Mouse (Mus musculus): Measurements from ENCODE around the gene Cebpa. TPM values are rescaled to one million over a fixed set of nuclear protein-coding genes. Genes with fewer than 3 reads are reported as not detected.

Gene Cebpa
- total and polyA plus RNA-seq, 3 experiments, result 0.02 TPM; not detected in 2

- DNase-seq (ENCODE audit: low spot score), result no peak
- H3K36me3 ChIP-seq (replicated peaks), result no peaks in the 10 kb centered on the region
- no peaks in the 10 kb centered on the region for H3K9me3 ChIP-seq (replicated peaks)
- ATAC-seq (ENCODE audit: extremely low read depth, insufficient number of reproducible peaks, low FRiP score, poor library complexity, severe bottlenecking), result no peak
- H3K4me1 ChIP-seq (ENCODE audit: insufficient read depth, low read depth, low read length), result no peaks in the 10 kb centered on the region
- TF ChIP-seq GATA2 (IDR thresholded peaks at IDR 0.05; ENCODE audit: borderline replicate concordance, low read depth, low read length) (no peak), POLR2AphosphoS5 (IDR thresholded peaks at IDR 0.05; ENCODE audit: insufficient replicate concordance, low read depth, low read length) (no peak), GATA1 (IDR thresholded peaks at IDR 0.05; ENCODE audit: borderline replicate concordance, low read length) (no peak), TAL1 (conservative IDR thresholded peaks at IDR 0.05; ENCODE audit: low read depth, low read length) (no peak), CTCF (IDR thresholded peaks at IDR 0.05; ENCODE audit: low read depth, low read length) (no peak)
- no peak overlapping the region for H3K4me3 ChIP-seq (ENCODE audit: low read depth, low read length)
- no peaks in the 10 kb centered on the region for H3K27me3 ChIP-seq (ENCODE audit: insufficient read depth, low read length)
Observed at GRCm38 (mm10) chr7:35128677-35129567, 9.8 kb downstream of the Cebpa start.

- ATAC-seq (ENCODE audit: extremely low read depth, insufficient number of reproducible peaks, low FRiP score, poor library complexity, severe bottlenecking), result no peak
- no peak for TF ChIP-seq CTCF (IDR thresholded peaks at IDR 0.05; ENCODE audit: low read depth, low read length)
- TF ChIP-seq GATA1 (IDR thresholded peaks at IDR 0.05; ENCODE audit: borderline replicate concordance, low read length), result no peak
- TF ChIP-seq POLR2AphosphoS5 (IDR thresholded peaks at IDR 0.05; ENCODE audit: insufficient replicate concordance, low read depth, low read length), result no peak
- no peak for TF ChIP-seq GATA2 (IDR thresholded peaks at IDR 0.05; ENCODE audit: borderline replicate concordance, low read depth, low read length)
- no peaks in the 10 kb centered on the region for H3K36me3 ChIP-seq (replicated peaks)
- H3K9me3 ChIP-seq (replicated peaks), result no peaks in the 10 kb centered on the region
- H3K27me3 ChIP-seq (ENCODE audit: insufficient read depth, low read length), result no peaks in the 10 kb centered on the region
- no peaks in the 10 kb centered on the region for H3K4me1 ChIP-seq (ENCODE audit: insufficient read depth, low read depth, low read length)
- H3K4me3 ChIP-seq (ENCODE audit: low read depth, low read length), result no peak overlapping the region
- no peak for DNase-seq (ENCODE audit: low spot score)
Observed at GRCm38 (mm10) chr7:35130059-35130738, 11.1 kb downstream of the Cebpa start.

GRCm38 (mm10) chr7:35130888-35131287 lies 11.8 kb downstream of the Cebpa start:
- ATAC-seq (ENCODE audit: extremely low read depth, insufficient number of reproducible peaks, low FRiP score, poor library complexity, severe bottlenecking) (no peak), DNase-seq (ENCODE audit: low spot score) (no peak)
- H3K27me3 ChIP-seq (ENCODE audit: insufficient read depth, low read length), result no peaks in the 10 kb centered on the region
- H3K4me3 ChIP-seq (ENCODE audit: low read depth, low read length), result no peak overlapping the region
- no peaks in the 10 kb centered on the region for H3K9me3 ChIP-seq (replicated peaks)
- TF ChIP-seq TAL1 (conservative IDR thresholded peaks at IDR 0.05; ENCODE audit: low read depth, low read length) (no peak), GATA2 (IDR thresholded peaks at IDR 0.05; ENCODE audit: borderline replicate concordance, low read depth, low read length) (no peak), CTCF (IDR thresholded peaks at IDR 0.05; ENCODE audit: low read depth, low read length) (no peak), GATA1 (IDR thresholded peaks at IDR 0.05; ENCODE audit: borderline replicate concordance, low read length) (no peak), POLR2AphosphoS5 (IDR thresholded peaks at IDR 0.05; ENCODE audit: insufficient replicate concordance, low read depth, low read length) (no peak)
- no peaks in the 10 kb centered on the region for H3K36me3 ChIP-seq (replicated peaks)
- no peaks in the 10 kb centered on the region for H3K4me1 ChIP-seq (ENCODE audit: insufficient read depth, low read depth, low read length)

- TF ChIP-seq CTCF (IDR thresholded peaks at IDR 0.05; ENCODE audit: low read depth, low read length), result no peak
- TF ChIP-seq GATA2 (IDR thresholded peaks at IDR 0.05; ENCODE audit: borderline replicate concordance, low read depth, low read length), result no peak
- no peak for TF ChIP-seq GATA1 (IDR thresholded peaks at IDR 0.05; ENCODE audit: borderline replicate concordance, low read length)
- no peak for TF ChIP-seq TAL1 (conservative IDR thresholded peaks at IDR 0.05; ENCODE audit: low read depth, low read length)
- no peak for TF ChIP-seq POLR2AphosphoS5 (IDR thresholded peaks at IDR 0.05; ENCODE audit: insufficient replicate concordance, low read depth, low read length)
- Histone ChIP-seq H3K4me3 (ENCODE audit: low read depth, low read length) (no peak overlapping the region), H3K9me3 (replicated peaks) (no peaks in the 10 kb centered on the region)
Observed at GRCm38 (mm10) chr7:35131601-35132000, 12.5 kb downstream of the Cebpa start.

GRCm38 (mm10) chr7:35134621-35135020 lies 15.5 kb downstream of the Cebpa start:
- no peak for DNase-seq (ENCODE audit: low spot score)
- no peak for ATAC-seq (ENCODE audit: extremely low read depth, insufficient number of reproducible peaks, low FRiP score, poor library complexity, severe bottlenecking)
- Histone ChIP-seq H3K36me3 (replicated peaks) (no peaks in the 10 kb centered on the region), H3K27me3 (ENCODE audit: insufficient read depth, low read length) (no peaks in the 10 kb centered on the region), H3K4me3 (ENCODE audit: low read depth, low read length) (no peak overlapping the region), H3K4me1 (ENCODE audit: insufficient read depth, low read depth, low read length) (no peaks in the 10 kb centered on the region), H3K9me3 (replicated peaks) (no peaks in the 10 kb centered on the region)
- no peak for TF ChIP-seq TAL1 (conservative IDR thresholded peaks at IDR 0.05; ENCODE audit: low read depth, low read length)
- TF ChIP-seq POLR2AphosphoS5 (IDR thresholded peaks at IDR 0.05; ENCODE audit: insufficient replicate concordance, low read depth, low read length), result no peak
- TF ChIP-seq GATA1 (IDR thresholded peaks at IDR 0.05; ENCODE audit: borderline replicate concordance, low read length), result no peak
- TF ChIP-seq CTCF (IDR thresholded peaks at IDR 0.05; ENCODE audit: low read depth, low read length), result no peak
- no peak for TF ChIP-seq GATA2 (IDR thresholded peaks at IDR 0.05; ENCODE audit: borderline replicate concordance, low read depth, low read length)

More at GRCm38 (mm10) chr7:35131601-35132000, 12.5 kb downstream of the Cebpa start:
- ATAC-seq (ENCODE audit: extremely low read depth, insufficient number of reproducible peaks, low FRiP score, poor library complexity, severe bottlenecking), result no peak
- Histone ChIP-seq H3K4me1 (ENCODE audit: insufficient read depth, low read depth, low read length) (no peaks in the 10 kb centered on the region), H3K27me3 (ENCODE audit: insufficient read depth, low read length) (no peaks in the 10 kb centered on the region), H3K36me3 (replicated peaks) (no peaks in the 10 kb centered on the region)
- DNase-seq (ENCODE audit: low spot score), result no peak

- Histone ChIP-seq H3K9me3 (replicated peaks) (no peaks in the 10 kb centered on the region), H3K4me3 (ENCODE audit: low read depth, low read length) (no peak overlapping the region), H3K27me3 (ENCODE audit: insufficient read depth, low read length) (peaks cover 6% of the 10 kb centered on the region; the same call in 1 of the 2 replicates), H3K4me1 (ENCODE audit: insufficient read depth, low read depth, low read length) (no peaks in the 10 kb centered on the region), H3K36me3 (replicated peaks) (no peaks in the 10 kb centered on the region)
- DNase-seq (ENCODE audit: low spot score), result no peak
- TF ChIP-seq CTCF (IDR thresholded peaks at IDR 0.05; ENCODE audit: low read depth, low read length) (no peak), POLR2AphosphoS5 (IDR thresholded peaks at IDR 0.05; ENCODE audit: insufficient replicate concordance, low read depth, low read length) (no peak), GATA1 (IDR thresholded peaks at IDR 0.05; ENCODE audit: borderline replicate concordance, low read length) (no peak), TAL1 (conservative IDR thresholded peaks at IDR 0.05; ENCODE audit: low read depth, low read length) (no peak), GATA2 (IDR thresholded peaks at IDR 0.05; ENCODE audit: borderline replicate concordance, low read depth, low read length) (no peak)
- ATAC-seq (ENCODE audit: extremely low read depth, insufficient number of reproducible peaks, low FRiP score, poor library complexity, severe bottlenecking), result no peak
Observed at GRCm38 (mm10) chr7:35137524-35137923, 18.4 kb downstream of the Cebpa start.

All from G1E (cell line).